Mouse (Mus musculus) liver, embryonic 16.5 days (tissue): ENCODE measurements around the gene Slc8a1. TPM values are rescaled to one million over a fixed set of nuclear protein-coding genes. Genes with fewer than 3 reads are reported as not detected.

Source experiments
- ATAC-seq: fragments of 200-750 bp; cut with Nextera tagmentation; 2 replicates; pipeline ENCODE4 v1.8.0; 2017; ENCODE audit warnings: low read depth, mild to moderate bottlenecking, moderate number of reproducible peaks, moderate library complexity
- H3K27ac ChIP-seq: fragments of 300-500 bp; sonication (generic); 2 replicates; pipeline ENCODE4 v1.5.1; 2014; ENCODE audit warnings: mild to moderate bottlenecking, low read length
- H3K27me3 ChIP-seq: fragments of 300-500 bp; sonication (generic); 2 replicates; pipeline ENCODE4 v1.6.1; 2014; ENCODE audit warnings: low read depth, low read length, mixed read lengths; ENCODE audit not compliant: control insufficient read depth, insufficient read depth
- H3K36me3 ChIP-seq: fragments of 300-500 bp; sonication (generic); 2 replicates; pipeline ENCODE4 v1.6.1; 2014; ENCODE audit warnings: mild to moderate bottlenecking; ENCODE audit not compliant: control insufficient read depth, insufficient read depth
- H3K4me1 ChIP-seq: fragments of 300-500 bp; sonication (generic); 2 replicates; pipeline ENCODE4 v1.6.1; 2014; ENCODE audit warnings: low read depth, low read length, mixed read lengths; ENCODE audit not compliant: control insufficient read depth
- H3K4me2 ChIP-seq: fragments of 300-500 bp; sonication (generic); 2 replicates; pipeline ENCODE4 v1.6.1; 2014; ENCODE audit warnings: low read depth, low read length, mixed read lengths
- H3K4me3 ChIP-seq: fragments of 300-500 bp; sonication (generic); 2 replicates; pipeline ENCODE4 v1.5.1; 2014; ENCODE audit warnings: low read depth, mild to moderate bottlenecking, low read length
- H3K9ac ChIP-seq: fragments of 300-500 bp; sonication (generic); 2 replicates; pipeline ENCODE4 v1.6.1; 2014; ENCODE audit warnings: low read depth, low read length
- H3K9me3 ChIP-seq: fragments of 300-500 bp; sonication (generic); replicated peaks from 2 replicates; pipeline ENCODE4 v1.6.1; 2016; ENCODE audit warnings: low read length; ENCODE audit not compliant: control insufficient read depth
- WGBS: fragments of 180-500 bp; shearing (Covaris S2); extraction: QIAGEN DNeasy Blood & Tissue Kit; methylation state at CpG from one replicate; pipeline ENCODE4 v1.1.7; 2014; ENCODE audit not compliant: insufficient replicate concordance; 5-methylcytosine and 5-hydroxymethylcytosine counted together
- polyA plus RNA-seq: library from polyadenylated mRNA; unstranded; fragments of >200 nt; fragmentation: Nextera tagmentation; extraction: Ambion mirVana; gene quantifications from 2 replicates; pipeline ENCODE4 v1.2.1, GENCODE M21; 2015

The Slc8a1 gene
- polyA plus RNA-seq, 1 experiment from 2014 or later: 0.70 TPM

- Histone ChIP-seq H3K4me1 (no peaks in the 10 kb centered on the region), H3K36me3 (no peaks in the 10 kb centered on the region), H3K4me3 (no peak overlapping the region), H3K27ac (no peak overlapping the region), H3K9me3 (no peaks in the 10 kb centered on the region), H3K4me2 (no peak overlapping the region), H3K9ac (no peak overlapping the region), H3K27me3 (no peaks in the 10 kb centered on the region)
- 58% methylated on average over 10 of the region's 10 CpGs for WGBS
- ATAC-seq: no peak
These were observed 219.7 kb downstream of the Slc8a1 start for GRCm38 (mm10) chr17:81518316-81519025.

DNA sequence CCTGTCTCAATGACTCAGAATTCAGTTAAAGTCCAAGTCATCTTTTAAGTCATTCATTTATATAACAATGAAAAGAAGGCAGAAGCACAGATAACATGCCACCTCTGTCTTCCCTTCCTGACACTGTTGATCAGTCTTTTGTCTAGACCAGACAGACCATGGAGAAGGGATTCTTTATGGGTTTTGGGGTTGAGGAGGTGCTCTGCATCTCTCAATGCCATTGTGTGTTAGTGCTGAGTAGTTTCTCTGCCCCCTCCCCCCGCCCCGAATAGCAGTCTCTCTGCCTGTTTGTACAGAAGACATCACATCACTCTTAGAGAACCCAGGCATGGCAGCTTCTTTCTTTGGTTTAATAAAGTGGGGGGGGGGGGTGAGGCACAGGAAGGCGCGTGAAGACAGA, 222.0 kb downstream of the Slc8a1 start:
- no peak overlapping the region for H3K9ac ChIP-seq
- H3K4me1 ChIP-seq: no peaks in the 10 kb centered on the region
- no peaks in the 10 kb centered on the region for H3K9me3 ChIP-seq
- WGBS: 74% methylated on average over 4 of the region's 4 CpGs
- no peak overlapping the region for H3K4me3 ChIP-seq
- H3K4me2 ChIP-seq: no peak overlapping the region
- no peaks in the 10 kb centered on the region for H3K27me3 ChIP-seq
- no peaks in the 10 kb centered on the region for H3K36me3 ChIP-seq
- H3K27ac ChIP-seq: no peak overlapping the region
- no peak for ATAC-seq

DNA sequence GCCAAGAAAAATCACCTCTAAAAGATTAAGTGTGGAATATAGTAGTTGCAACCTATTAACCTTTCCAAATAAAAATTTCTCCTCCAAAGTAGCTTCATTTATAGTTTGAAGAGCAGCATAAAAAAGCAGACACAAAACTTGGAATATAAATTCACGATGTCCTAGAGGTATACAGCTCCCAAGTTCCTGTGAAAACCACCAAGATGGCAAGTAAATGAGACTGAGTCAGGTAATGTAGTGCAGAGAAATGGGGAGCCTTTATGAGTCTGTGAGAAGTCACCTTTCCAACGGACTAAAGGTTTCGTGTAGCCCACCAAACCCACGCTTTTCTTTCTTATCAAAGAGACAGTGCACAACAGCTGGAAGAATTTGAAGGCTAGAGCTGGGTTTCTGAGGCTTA, 224.2 kb downstream of the Slc8a1 start:
- H3K9ac ChIP-seq: no peak overlapping the region
- ATAC-seq: no peak
- H3K4me1 ChIP-seq: no peaks in the 10 kb centered on the region
- H3K27me3 ChIP-seq: no peaks in the 10 kb centered on the region
- H3K4me2 ChIP-seq: no peak overlapping the region
- WGBS: 56% methylated on average over 4 of the region's 4 CpGs
- no peaks in the 10 kb centered on the region for H3K36me3 ChIP-seq
- H3K27ac ChIP-seq: no peak overlapping the region
- H3K9me3 ChIP-seq: no peaks in the 10 kb centered on the region
- H3K4me3 ChIP-seq: no peak overlapping the region

DNA sequence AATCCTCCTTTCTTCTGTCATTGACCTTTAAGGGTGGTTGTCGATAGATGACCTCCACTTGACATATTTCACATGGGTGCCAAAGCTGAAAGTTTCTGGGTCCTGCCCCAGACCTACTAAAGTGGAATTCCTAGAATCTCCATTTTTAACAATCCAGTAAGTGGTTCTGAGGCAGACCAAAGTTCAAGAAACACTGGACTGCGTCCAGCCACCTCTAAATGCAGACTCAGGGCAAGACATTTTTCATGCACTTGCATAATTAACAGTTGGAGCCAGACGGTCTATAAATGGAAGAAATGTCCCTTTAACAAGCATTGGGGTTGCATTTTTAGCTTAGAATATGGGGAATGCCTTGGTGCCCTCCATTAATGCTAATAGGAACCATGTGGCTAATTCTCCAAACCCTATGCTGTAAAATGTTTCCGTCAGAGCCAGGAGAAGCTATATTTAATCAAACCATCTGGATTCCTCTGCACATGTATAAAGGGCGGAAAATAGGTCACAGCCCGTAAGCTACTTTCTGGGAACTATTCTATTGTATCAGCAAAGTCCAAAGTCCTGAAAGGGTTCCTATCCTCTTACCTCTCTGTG, 224.7 kb downstream of the Slc8a1 start:
- Histone ChIP-seq H3K36me3 (no peaks in the 10 kb centered on the region), H3K27ac (no peak overlapping the region), H3K9ac (no peak overlapping the region), H3K9me3 (no peaks in the 10 kb centered on the region), H3K4me2 (no peak overlapping the region), H3K4me1 (no peaks in the 10 kb centered on the region), H3K4me3 (no peak overlapping the region), H3K27me3 (no peaks in the 10 kb centered on the region)
- WGBS: 64% methylated on average over 6 of the region's 6 CpGs
- no peak for ATAC-seq

- H3K9ac ChIP-seq: no peak overlapping the region
- H3K4me3 ChIP-seq: no peak overlapping the region
- 56% methylated on average over 5 of the region's 5 CpGs for WGBS
- ATAC-seq: no peak
- H3K4me1 ChIP-seq: no peaks in the 10 kb centered on the region
- H3K4me2 ChIP-seq: no peak overlapping the region
- no peaks in the 10 kb centered on the region for H3K9me3 ChIP-seq
- no peak overlapping the region for H3K27ac ChIP-seq
- no peaks in the 10 kb centered on the region for H3K36me3 ChIP-seq
- no peaks in the 10 kb centered on the region for H3K27me3 ChIP-seq
These were observed 233.0 kb downstream of the Slc8a1 start for GRCm38 (mm10) chr17:81505162-81505685.

DNA sequence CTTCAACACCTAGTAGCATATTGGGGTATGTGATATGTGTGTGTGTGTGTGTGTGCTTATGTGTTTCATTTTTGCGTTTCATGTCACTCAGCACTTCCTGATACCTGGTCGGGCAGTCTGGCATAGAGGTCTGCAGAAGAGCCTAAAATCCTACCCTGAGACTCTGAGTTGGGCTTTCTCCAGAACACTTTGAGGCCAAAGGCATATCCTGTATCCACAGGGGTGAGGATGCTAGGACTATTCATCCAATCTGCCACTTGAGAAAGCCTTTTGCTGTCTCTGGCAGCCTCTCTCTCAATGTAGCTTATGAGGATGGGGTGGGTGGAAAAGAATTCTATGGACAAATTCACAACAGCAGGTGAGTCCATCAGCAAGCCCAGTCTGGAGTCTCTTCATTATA, 234.1 kb downstream of the Slc8a1 start:
- Histone ChIP-seq H3K9ac (no peak overlapping the region), H3K9me3 (no peaks in the 10 kb centered on the region), H3K4me3 (no peak overlapping the region), H3K4me1 (no peaks in the 10 kb centered on the region), H3K36me3 (no peaks in the 10 kb centered on the region), H3K4me2 (no peak overlapping the region), H3K27ac (no peak overlapping the region), H3K27me3 (no peaks in the 10 kb centered on the region)
- 75% methylated on average over 2 of the region's 2 CpGs for WGBS
- ATAC-seq: no peak

GRCm38 (mm10) chr17:81502732-81503131, 235.4 kb downstream of the Slc8a1 start:
- Histone ChIP-seq H3K36me3 (no peaks in the 10 kb centered on the region), H3K9me3 (no peaks in the 10 kb centered on the region), H3K4me2 (no peak overlapping the region), H3K4me3 (no peak overlapping the region), H3K27ac (no peak overlapping the region), H3K27me3 (no peaks in the 10 kb centered on the region), H3K9ac (no peak overlapping the region), H3K4me1 (no peaks in the 10 kb centered on the region)
- WGBS: 61% methylated on average over 3 of the region's 3 CpGs
- ATAC-seq: no peak

DNA sequence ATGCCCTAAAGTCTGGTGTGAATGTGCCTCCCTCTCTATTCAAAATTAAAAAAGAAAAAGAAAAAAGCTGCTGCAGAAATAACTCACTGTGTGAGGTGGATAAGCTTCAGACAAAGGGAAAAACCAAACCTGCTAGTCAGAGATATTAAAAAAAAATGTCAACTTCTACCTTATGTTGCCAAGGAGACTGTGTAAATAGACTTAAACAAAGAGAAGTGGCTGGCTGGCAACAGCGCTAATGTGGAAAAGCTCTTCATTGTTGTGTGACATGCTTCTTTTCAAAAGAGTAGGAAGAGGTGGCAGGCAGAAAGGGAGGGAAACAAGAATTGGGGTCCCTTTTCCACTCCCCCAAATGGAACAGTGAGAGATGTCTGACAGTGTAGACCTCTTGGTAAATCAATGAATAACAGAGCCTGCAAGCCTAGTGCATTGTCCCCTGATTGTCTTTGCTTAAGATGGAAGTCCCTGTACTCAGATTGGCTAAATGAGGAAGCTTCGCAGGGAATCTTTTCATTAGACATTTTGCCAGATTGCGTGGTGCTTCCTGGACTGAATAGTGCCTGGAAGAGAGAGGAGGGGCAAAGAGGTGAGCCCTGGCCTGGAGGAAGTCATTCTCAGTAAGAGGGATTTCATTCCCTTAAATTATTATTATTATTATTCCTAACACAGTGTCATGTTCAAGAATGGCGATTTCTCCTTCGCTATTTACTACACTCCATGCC, 237.3 kb downstream of the Slc8a1 start:
- no peak overlapping the region for H3K9ac ChIP-seq
- ATAC-seq: no peak
- no peaks in the 10 kb centered on the region for H3K4me1 ChIP-seq
- H3K4me2 ChIP-seq: no peak overlapping the region
- H3K36me3 ChIP-seq: no peaks in the 10 kb centered on the region
- H3K4me3 ChIP-seq: no peak overlapping the region
- H3K9me3 ChIP-seq: no peaks in the 10 kb centered on the region
- no peak overlapping the region for H3K27ac ChIP-seq
- no peaks in the 10 kb centered on the region for H3K27me3 ChIP-seq
- 67% methylated on average over 5 of the region's 5 CpGs for WGBS

DNA sequence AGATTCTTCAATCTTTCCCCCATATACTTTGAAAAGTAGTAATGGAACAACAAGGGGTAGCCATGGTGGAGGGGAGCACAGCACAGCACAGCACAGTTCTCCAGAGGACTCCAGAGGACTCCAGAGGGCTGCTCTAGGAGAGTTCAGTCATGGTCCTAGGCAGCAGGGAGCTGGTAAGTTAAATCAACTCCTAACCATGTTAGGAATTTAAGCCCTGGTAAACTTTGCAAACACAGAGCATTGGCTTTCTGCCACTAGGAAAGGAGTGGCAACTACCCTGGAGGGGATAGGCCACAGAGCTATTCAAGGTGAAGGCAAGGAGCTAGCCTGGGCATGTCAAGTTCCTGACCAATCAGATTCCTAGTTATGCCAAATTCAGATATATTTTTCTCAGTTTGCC, 240.3 kb downstream of the Slc8a1 start:
- no peaks in the 10 kb centered on the region for H3K27me3 ChIP-seq
- no peak for ATAC-seq
- H3K9ac ChIP-seq: no peak overlapping the region
- no peak overlapping the region for H3K4me3 ChIP-seq
- H3K4me1 ChIP-seq: no peaks in the 10 kb centered on the region
- H3K9me3 ChIP-seq: no peaks in the 10 kb centered on the region
- H3K27ac ChIP-seq: no peak overlapping the region
- H3K36me3 ChIP-seq: no peaks in the 10 kb centered on the region
- H3K4me2 ChIP-seq: no peak overlapping the region
